ENCODE assay signal across 23 mouse cellular contexts in genomic region chr5:9028266-9028841, GRCm38 (mm10). TPM values are rescaled to one million over a fixed set of nuclear protein-coding genes. Genes with fewer than 3 reads are reported as not detected.
DNase-seq lines count a peak whose midpoint lies in the region; ATAC-seq lines count a peak whose summit lies in the region.
"Had no signal": no experiment of that assay in that cellular context is flagged by ENCODE, and none has a peak within 500 bp of the region (broad histone marks: within the 10 kb centered on the region; RNA-seq: fewer than 3 reads in every experiment).

No protein-coding gene starts in this region.

- H3K4me2 ChIP-seq in liver, embryonic 16.5 days (ENCODE audit: low read depth, low read length) = no peak overlapping the region
- H3K4me2 ChIP-seq in liver, embryonic 11.5 days = no peak overlapping the region
- H3K4me2 ChIP-seq in intestine, embryonic 14.5 days (ENCODE audit: low read length) = no peak overlapping the region
- no peak overlapping the region for H3K4me2 ChIP-seq in stomach, embryonic 16.5 days (ENCODE audit: low read depth, low read length)
- H3K4me2 ChIP-seq: heart, embryonic 12.5 days; hindbrain, embryonic 12.5 days; kidney, embryonic 15.5 days; limb, embryonic 15.5 days; lung, embryonic 14.5 days had no signal

- peak; percentile 11 for DNase-seq in adrenal gland, postnatal 14 days
- no peak for DNase-seq in adrenal gland, postnatal 25 days
- DNase-seq in liver, embryonic 11.5 days (ENCODE audit: low spot score) = no peak
- no peak for DNase-seq in intestine, embryonic 14.5 days (ENCODE audit: low spot score)
- no peak for DNase-seq in thymus, postnatal 0 days (ENCODE audit: low spot score)
- no peak for DNase-seq in cerebellum, postnatal 10 days
- DNase-seq: cerebellum, adult 18-20 months; cerebellum, postnatal 36 days; gastrocnemius, postnatal 14 days; heart, adult 11 months; heart, postnatal 14 days; left cerebral cortex, postnatal 4 days; lung, embryonic 14.5 days; thymus, adult 2 months had no signal

- peak; percentile 45; the same call in 1 of the 2 replicates for ATAC-seq in liver, embryonic 16.5 days (ENCODE audit: low read depth)
- no peak for ATAC-seq in liver, embryonic 11.5 days (replicated peaks; ENCODE audit: low FRiP score)
- ATAC-seq in intestine, embryonic 14.5 days (replicated peaks; ENCODE audit: low FRiP score, low TSS enrichment, low read depth) = peak; percentile 76
- ATAC-seq in stomach, embryonic 16.5 days (ENCODE audit: insufficient read depth, low FRiP score) = peak; percentile 89
- ATAC-seq: forebrain, embryonic 16.5 days; midbrain, embryonic 16.5 days had no signal

- H3K36me3 ChIP-seq in liver, embryonic 16.5 days (ENCODE audit: control insufficient read depth, insufficient read depth) = no peaks in the 10 kb centered on the region
- no peaks in the 10 kb centered on the region for H3K36me3 ChIP-seq in liver, embryonic 11.5 days (ENCODE audit: control insufficient read depth, insufficient read depth, low read length)
- H3K36me3 ChIP-seq in intestine, embryonic 14.5 days (ENCODE audit: control insufficient read depth, insufficient read depth, low read length) = no peaks in the 10 kb centered on the region
- H3K36me3 ChIP-seq in stomach, embryonic 16.5 days (ENCODE audit: control insufficient read depth, insufficient read depth, low read length) = no peaks in the 10 kb centered on the region
- H3K36me3 ChIP-seq: heart, embryonic 12.5 days; hindbrain, embryonic 12.5 days; kidney, embryonic 15.5 days; limb, embryonic 15.5 days; midbrain, embryonic 10.5 days had no signal

- H3K27ac ChIP-seq in liver, embryonic 16.5 days (ENCODE audit: low read length) = no peak overlapping the region
- H3K27ac ChIP-seq in liver, embryonic 11.5 days (ENCODE audit: low read depth, low read length) = no peak overlapping the region
- no peak overlapping the region for H3K27ac ChIP-seq in intestine, embryonic 14.5 days (ENCODE audit: low read depth)
- H3K27ac ChIP-seq in stomach, embryonic 16.5 days (ENCODE audit: low read length) = no peak overlapping the region
- H3K27ac ChIP-seq: hindbrain, embryonic 12.5 days; kidney, embryonic 15.5 days; limb, embryonic 15.5 days; midbrain, embryonic 10.5 days had no signal

- H3K4me1 ChIP-seq in liver, embryonic 16.5 days (ENCODE audit: control insufficient read depth, low read depth, low read length) = no peaks in the 10 kb centered on the region
- no peaks in the 10 kb centered on the region for H3K4me1 ChIP-seq in liver, embryonic 11.5 days (replicated peaks; ENCODE audit: control insufficient read depth, insufficient read depth, low read length)
- no peaks in the 10 kb centered on the region for H3K4me1 ChIP-seq in intestine, embryonic 14.5 days (replicated peaks; ENCODE audit: control insufficient read depth, insufficient read depth, low read length)
- no peaks in the 10 kb centered on the region for H3K4me1 ChIP-seq in stomach, embryonic 16.5 days (ENCODE audit: control insufficient read depth, insufficient read depth, low read length)
- H3K4me1 ChIP-seq: heart, embryonic 12.5 days; hindbrain, embryonic 12.5 days; kidney, embryonic 15.5 days; limb, embryonic 15.5 days; midbrain, embryonic 10.5 days had no signal

- H3K9ac ChIP-seq in liver, embryonic 16.5 days (ENCODE audit: low read depth, low read length) = no peak overlapping the region
- H3K9ac ChIP-seq in liver, embryonic 11.5 days (ENCODE audit: low read depth, low read length) = no peak overlapping the region
- H3K9ac ChIP-seq in intestine, embryonic 14.5 days (ENCODE audit: low read length) = no peak overlapping the region
- no peak overlapping the region for H3K9ac ChIP-seq in stomach, embryonic 16.5 days (ENCODE audit: low read length)
- H3K9ac ChIP-seq: heart, embryonic 12.5 days; hindbrain, embryonic 12.5 days; kidney, embryonic 15.5 days; limb, embryonic 15.5 days; lung, embryonic 14.5 days had no signal

- 35% methylated on average over 1 of the region's 1 CpGs for WGBS in liver, embryonic 16.5 days (ENCODE audit: insufficient replicate concordance)
- WGBS in liver, embryonic 11.5 days = 71% methylated on average over 1 of the region's 1 CpGs
- whole genome bisulfite sequencing in intestine, embryonic 14.5 days = 78% methylated on average over 1 of the region's 1 CpGs
- whole genome bisulfite sequencing in stomach, embryonic 16.5 days = 50% methylated on average over 1 of the region's 1 CpGs

- H3K4me3 ChIP-seq in liver, embryonic 16.5 days (ENCODE audit: low read depth, low read length) = no peak overlapping the region
- H3K4me3 ChIP-seq in liver, embryonic 11.5 days (ENCODE audit: low read depth, low read length) = no peak overlapping the region
- H3K4me3 ChIP-seq in intestine, embryonic 14.5 days (ENCODE audit: low read depth, low read length) = no peak overlapping the region
- no peak overlapping the region for H3K4me3 ChIP-seq in stomach, embryonic 16.5 days (replicated peaks; ENCODE audit: low read length)
- H3K4me3 ChIP-seq: heart, embryonic 12.5 days; hindbrain, embryonic 12.5 days; kidney, embryonic 15.5 days; limb, embryonic 15.5 days; midbrain, embryonic 10.5 days had no signal

- H3K9me3 ChIP-seq in liver, embryonic 16.5 days (replicated peaks; ENCODE audit: control insufficient read depth, low read length) = no peaks in the 10 kb centered on the region
- H3K9me3 ChIP-seq in liver, embryonic 11.5 days (ENCODE audit: control insufficient read depth, low read length) = no peaks in the 10 kb centered on the region
- H3K9me3 ChIP-seq in intestine, embryonic 14.5 days (ENCODE audit: control insufficient read depth, low read length) = no peaks in the 10 kb centered on the region
- no peaks in the 10 kb centered on the region for H3K9me3 ChIP-seq in stomach, embryonic 16.5 days (replicated peaks; ENCODE audit: control insufficient read depth, low read length)
- H3K9me3 ChIP-seq: heart, embryonic 12.5 days; hindbrain, embryonic 12.5 days; kidney, embryonic 15.5 days; limb, embryonic 15.5 days; midbrain, embryonic 10.5 days had no signal

- H3K27me3 ChIP-seq in liver, embryonic 16.5 days (ENCODE audit: control insufficient read depth, insufficient read depth, low read depth, low read length) = no peaks in the 10 kb centered on the region
- H3K27me3 ChIP-seq in liver, embryonic 11.5 days (replicated peaks; ENCODE audit: control insufficient read depth, insufficient read depth, low read length) = no peaks in the 10 kb centered on the region
- H3K27me3 ChIP-seq in intestine, embryonic 14.5 days (replicated peaks; ENCODE audit: control insufficient read depth, insufficient read depth, low read length) = no peaks in the 10 kb centered on the region
- no peaks in the 10 kb centered on the region for H3K27me3 ChIP-seq in stomach, embryonic 16.5 days (ENCODE audit: control insufficient read depth, insufficient read depth, low read length)
- H3K27me3 ChIP-seq: heart, embryonic 12.5 days; hindbrain, embryonic 12.5 days; kidney, embryonic 15.5 days; limb, embryonic 15.5 days had no signal

RNA-seq across cellular contexts. Expression of gene Crot, which starts 31.2 kb away (rescaled TPM):
- total RNA-seq in adrenal gland, postnatal 14 days (2021) = 32.8 and 78.7 TPM in 2 replicates
- total RNA-seq in adrenal gland, postnatal 25 days (2021) = 40.1 and 49.5 TPM in 2 replicates
- polyA plus RNA-seq in liver, embryonic 16.5 days (2015; fragmentation: Nextera tagmentation; extraction: Ambion mirVana) = 68.8 and 68.9 TPM in 2 replicates
- polyA plus RNA-seq in liver, embryonic 11.5 days (2014; fragmentation: Nextera tagmentation; extraction: Ambion mirVana) = 35.6 and 42.6 TPM in 2 replicates
- polyA plus RNA-seq in intestine, embryonic 14.5 days (2014; fragmentation: Nextera tagmentation; extraction: Ambion mirVana) = 41.8 and 48.5 TPM in 2 replicates
- polyA plus RNA-seq in stomach, embryonic 16.5 days (2015; fragmentation: Nextera tagmentation; extraction: Ambion mirVana) = 70.9 and 75.3 TPM in 2 replicates
- 41.6 and 43.4 TPM in 2 replicates for polyA plus RNA-seq in thymus, postnatal 0 days (2015; fragmentation: Nextera tagmentation; extraction: Ambion mirVana)
